Mouse (Mus musculus): ENCODE measurements around the gene Immp2l. TPM values are rescaled to one million over a fixed set of nuclear protein-coding genes. Genes with fewer than 3 reads are reported as not detected.
A peak's percentile ranks its signal among the peaks of the same experiment; 100 is the strongest.

The Immp2l gene
- total and polyA plus RNA-seq, 2 experiments from 2014 or later, result 9.4 to 16.6 TPM

DNA sequence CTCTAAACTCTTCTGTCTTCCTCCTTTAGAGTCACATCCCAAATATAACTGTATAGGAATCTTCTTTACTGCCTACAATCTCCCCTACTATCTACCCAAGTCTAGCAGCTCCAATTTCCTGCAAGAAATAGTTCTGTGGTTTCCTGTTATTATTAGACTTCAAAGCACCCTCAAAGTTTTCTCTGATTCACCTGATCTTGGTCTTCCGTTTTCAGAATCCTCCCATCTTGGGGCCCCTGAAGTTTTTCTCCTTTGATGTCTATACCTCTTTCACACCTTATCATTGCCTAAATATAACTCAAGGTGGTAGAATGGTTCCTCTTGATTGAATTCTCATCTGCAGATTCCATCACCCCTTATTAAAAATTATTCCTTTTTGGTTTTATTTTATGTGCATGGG is 704.6 kb downstream of the Immp2l start:
- TF ChIP-seq CTCF (IDR thresholded peaks at IDR 0.05), result no peak
- Histone ChIP-seq H3K4me2 (ENCODE audit: low read depth, low read length, poor library complexity, severe bottlenecking) (no peak overlapping the region), H3K36me3 (ENCODE audit: insufficient read depth, low read length) (no peaks in the 10 kb centered on the region), H3K27me3 (ENCODE audit: insufficient read depth, low read length) (no peaks in the 10 kb centered on the region), H3K9me3 (ENCODE audit: low read length) (no peaks in the 10 kb centered on the region), H3K4me3 (ENCODE audit: low read depth, low read length) (no peak overlapping the region), H3K27ac (ENCODE audit: low read depth, low read length) (no peak overlapping the region), H3K4me1 (ENCODE audit: insufficient read depth, low read length) (no peaks in the 10 kb centered on the region), H3K9ac (replicated peaks; ENCODE audit: low read length, poor library complexity, severe bottlenecking) (no peak overlapping the region)
- 77% methylated on average over 1 of the region's 1 CpGs for WGBS
- ATAC-seq (ENCODE audit: low FRiP score) (no peak), DNase-seq (ENCODE audit: low spot score) (no peak)

DNA sequence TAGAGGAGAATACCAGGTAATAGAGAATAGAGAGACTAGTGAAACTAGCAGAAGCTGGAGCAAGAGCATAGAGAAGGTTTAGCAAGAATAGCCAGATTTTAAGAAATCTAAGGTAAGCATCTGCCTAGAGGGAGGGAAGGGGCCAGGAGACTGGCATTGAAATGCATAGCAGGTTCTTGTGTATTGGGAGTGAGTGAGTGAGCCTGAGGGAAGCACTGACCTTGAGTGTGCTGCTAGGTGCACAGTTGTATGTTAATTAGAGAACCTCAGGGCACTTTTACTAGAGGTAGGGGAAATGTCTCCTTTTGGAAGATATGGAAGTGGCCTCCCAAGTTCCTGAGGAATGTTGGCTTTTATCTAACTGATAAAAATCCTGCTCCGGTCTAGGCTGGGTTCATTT is 705.9 kb downstream of the Immp2l start:
- H3K27ac ChIP-seq (ENCODE audit: low read depth, low read length), result no peak overlapping the region
- H3K9ac ChIP-seq (replicated peaks; ENCODE audit: low read length, poor library complexity, severe bottlenecking), result no peak overlapping the region
- TF ChIP-seq CTCF (IDR thresholded peaks at IDR 0.05), result no peak
- DNase-seq (ENCODE audit: low spot score) (no peak), ATAC-seq (ENCODE audit: low FRiP score) (no peak)
- no peaks in the 10 kb centered on the region for H3K9me3 ChIP-seq (ENCODE audit: low read length)
- no peaks in the 10 kb centered on the region for H3K27me3 ChIP-seq (ENCODE audit: insufficient read depth, low read length)
- no peak overlapping the region for H3K4me3 ChIP-seq (ENCODE audit: low read depth, low read length)
- no peaks in the 10 kb centered on the region for H3K36me3 ChIP-seq (ENCODE audit: insufficient read depth, low read length)
- WGBS, result 89% methylated on average over 1 of the region's 1 CpGs
- no peaks in the 10 kb centered on the region for H3K4me1 ChIP-seq (ENCODE audit: insufficient read depth, low read length)
- H3K4me2 ChIP-seq (ENCODE audit: low read depth, low read length, poor library complexity, severe bottlenecking), result no peak overlapping the region

DNA sequence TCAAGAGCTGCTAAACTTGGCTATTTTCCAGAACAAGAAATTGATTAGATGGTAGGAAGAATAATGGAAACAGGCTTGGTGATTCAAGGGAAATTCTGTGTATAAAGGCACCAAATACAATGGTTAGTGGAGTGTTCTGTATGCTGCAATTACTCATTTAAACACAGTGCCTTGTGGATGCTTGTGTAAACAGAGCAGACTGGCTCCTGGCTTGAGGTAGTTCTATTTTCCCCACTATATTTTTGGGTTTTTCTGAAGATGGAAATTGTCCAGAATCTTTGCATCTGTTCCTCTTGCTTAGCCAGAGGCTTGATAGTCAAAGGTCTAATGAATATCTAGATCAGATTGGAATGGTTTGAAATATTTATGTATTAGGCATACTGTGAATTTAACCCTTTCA is 709.3 kb downstream of the Immp2l start:
- H3K9me3 ChIP-seq (ENCODE audit: low read length), result no peaks in the 10 kb centered on the region
- H3K4me1 ChIP-seq (ENCODE audit: insufficient read depth, low read length), result no peaks in the 10 kb centered on the region
- TF ChIP-seq CTCF (IDR thresholded peaks at IDR 0.05), result no peak
- no peaks in the 10 kb centered on the region for H3K36me3 ChIP-seq (ENCODE audit: insufficient read depth, low read length)
- no peak overlapping the region for H3K27ac ChIP-seq (ENCODE audit: low read depth, low read length)
- no peaks in the 10 kb centered on the region for H3K27me3 ChIP-seq (ENCODE audit: insufficient read depth, low read length)
- no peak for DNase-seq (ENCODE audit: low spot score)
- no peak overlapping the region for H3K9ac ChIP-seq (replicated peaks; ENCODE audit: low read length, poor library complexity, severe bottlenecking)
- no peak overlapping the region for H3K4me2 ChIP-seq (ENCODE audit: low read depth, low read length, poor library complexity, severe bottlenecking)
- no peak for ATAC-seq (ENCODE audit: low FRiP score)
- H3K4me3 ChIP-seq (ENCODE audit: low read depth, low read length), result no peak overlapping the region

DNA sequence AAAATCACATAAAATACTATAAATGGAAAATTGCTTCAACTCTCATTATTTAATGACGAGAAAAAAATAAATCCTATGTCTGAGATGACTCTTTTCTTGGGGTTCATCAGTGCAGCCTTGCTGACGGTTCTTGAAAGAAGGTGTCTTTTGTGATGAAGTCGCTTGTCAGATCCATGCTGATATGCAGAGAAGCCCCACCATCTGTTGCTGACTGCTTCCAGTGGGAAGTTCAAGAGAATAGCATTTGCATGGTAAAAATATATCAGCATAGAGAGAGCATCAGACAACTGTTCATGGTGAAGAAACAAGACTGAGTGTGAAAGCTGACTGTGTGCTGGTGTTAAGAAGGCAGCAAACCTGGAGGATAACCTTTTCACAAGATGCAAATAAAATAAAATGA is 719.0 kb downstream of the Immp2l start:
- no peak overlapping the region for H3K4me3 ChIP-seq (ENCODE audit: low read depth, low read length)
- no peaks in the 10 kb centered on the region for H3K4me1 ChIP-seq (ENCODE audit: insufficient read depth, low read length)
- H3K27me3 ChIP-seq (ENCODE audit: insufficient read depth, low read length), result no peaks in the 10 kb centered on the region
- no peak for DNase-seq (ENCODE audit: low spot score)
- no peak for TF ChIP-seq CTCF (IDR thresholded peaks at IDR 0.05)
- WGBS, result 74% methylated on average over 3 of the region's 3 CpGs
- ATAC-seq (ENCODE audit: low FRiP score), result no peak
- no peaks in the 10 kb centered on the region for H3K9me3 ChIP-seq (ENCODE audit: low read length)
- no peak overlapping the region for H3K4me2 ChIP-seq (ENCODE audit: low read depth, low read length, poor library complexity, severe bottlenecking)
- no peak overlapping the region for H3K9ac ChIP-seq (replicated peaks; ENCODE audit: low read length, poor library complexity, severe bottlenecking)
- H3K36me3 ChIP-seq (ENCODE audit: insufficient read depth, low read length), result no peaks in the 10 kb centered on the region
- no peak overlapping the region for H3K27ac ChIP-seq (ENCODE audit: low read depth, low read length)

DNA sequence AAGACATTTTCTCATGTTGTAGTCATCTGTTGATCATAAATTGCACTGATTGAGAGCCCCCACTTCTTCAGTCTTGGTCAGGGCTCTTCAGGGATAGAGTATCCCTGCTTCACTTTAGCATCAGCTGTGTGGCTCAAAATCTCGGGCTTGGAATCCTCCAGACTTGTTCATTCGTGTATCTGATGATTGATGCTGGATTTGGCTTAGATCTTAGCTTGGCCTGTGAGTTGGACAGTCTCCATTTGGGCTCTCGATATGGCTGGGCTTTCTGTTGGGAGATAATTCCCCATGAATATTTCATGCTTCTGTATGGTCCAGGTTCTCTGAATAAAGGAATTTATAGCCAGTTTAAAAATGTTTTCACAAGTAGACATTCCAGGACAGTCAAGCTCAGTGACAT is 739.5 kb downstream of the Immp2l start:
- WGBS, result 64% methylated on average over 3 of the region's 3 CpGs
- H3K27me3 ChIP-seq (ENCODE audit: insufficient read depth, low read length), result no peaks in the 10 kb centered on the region
- DNase-seq (ENCODE audit: low spot score), result peak; percentile 19

DNA sequence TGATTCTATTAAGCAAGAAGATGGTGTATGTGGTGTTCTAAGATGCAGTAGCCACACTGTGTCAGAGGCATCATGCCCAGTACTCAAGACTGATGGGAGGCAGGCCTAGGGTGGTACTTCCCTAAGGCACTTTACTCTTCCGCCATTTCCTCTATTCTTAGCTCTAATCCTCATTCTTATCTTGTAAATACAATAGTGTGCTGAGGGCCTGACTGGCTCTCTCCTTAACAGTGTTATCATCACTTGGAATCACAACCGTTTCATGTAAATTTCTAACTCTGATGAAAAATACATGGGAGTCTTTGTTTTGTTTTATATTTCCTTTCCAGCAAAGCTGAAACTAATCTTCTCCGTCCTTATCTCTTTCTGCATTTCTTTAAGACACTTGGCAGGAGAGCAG is 750.1 kb downstream of the Immp2l start:
- H3K4me1 ChIP-seq (ENCODE audit: insufficient read depth, low read length), result no peaks in the 10 kb centered on the region
- H3K9ac ChIP-seq (replicated peaks; ENCODE audit: low read length, poor library complexity, severe bottlenecking), result no peak overlapping the region
- no peak overlapping the region for H3K27ac ChIP-seq (ENCODE audit: low read depth, low read length)
- ATAC-seq (ENCODE audit: low FRiP score) (no peak), DNase-seq (ENCODE audit: low spot score) (no peak)
- no peak overlapping the region for H3K4me2 ChIP-seq (ENCODE audit: low read depth, low read length, poor library complexity, severe bottlenecking)
- 47% methylated on average over 3 of the region's 3 CpGs for WGBS
- no peaks in the 10 kb centered on the region for H3K36me3 ChIP-seq (ENCODE audit: insufficient read depth, low read length)
- no peak for TF ChIP-seq CTCF (IDR thresholded peaks at IDR 0.05)
- no peak overlapping the region for H3K4me3 ChIP-seq (ENCODE audit: low read depth, low read length)
- H3K9me3 ChIP-seq (ENCODE audit: low read length), result no peaks in the 10 kb centered on the region
- H3K27me3 ChIP-seq (ENCODE audit: insufficient read depth, low read length), result no peaks in the 10 kb centered on the region

More for the DNA sequence above, 739.5 kb downstream of the Immp2l start:
- no peaks in the 10 kb centered on the region for H3K36me3 ChIP-seq (ENCODE audit: insufficient read depth, low read length)
- no peak overlapping the region for H3K27ac ChIP-seq (ENCODE audit: low read depth, low read length)
- no peaks in the 10 kb centered on the region for H3K4me1 ChIP-seq (ENCODE audit: insufficient read depth, low read length)
- no peak for TF ChIP-seq CTCF (IDR thresholded peaks at IDR 0.05)
- ATAC-seq (ENCODE audit: low FRiP score), result no peak
- H3K9me3 ChIP-seq (ENCODE audit: low read length), result no peaks in the 10 kb centered on the region
- no peak overlapping the region for H3K9ac ChIP-seq (replicated peaks; ENCODE audit: low read length, poor library complexity, severe bottlenecking)
- no peak overlapping the region for H3K4me3 ChIP-seq (ENCODE audit: low read depth, low read length)
- H3K4me2 ChIP-seq (ENCODE audit: low read depth, low read length, poor library complexity, severe bottlenecking), result no peak overlapping the region

All from midbrain, postnatal 0 days (tissue).